Mouse (Mus musculus) cerebellum, postnatal 4 days (tissue): ENCODE data around the gene Maff.
A peak's percentile ranks its signal among the peaks of the same experiment; 100 is the strongest.

ENCODE experiments used
- DNase-seq, 2 experiments: peaks; one replicate each; pipeline ENCODE4 v3.0.0; 2022; ENCODE audit warnings: low spot score in 2 of 2, mixed read lengths in 1 of 2

The Maff gene

GRCm38 (mm10) chr15:79393101-79393500 lies 46.7 kb downstream of the Maff start:
- DNase-seq, result no peak

- no peak for DNase-seq
These were observed 48.4 kb downstream of the Maff start for GRCm38 (mm10) chr15:79394842-79395241.

GRCm38 (mm10) chr15:79395281-79395680 lies 48.9 kb downstream of the Maff start:
- no peak for DNase-seq

GRCm38 (mm10) chr15:79396736-79397135 lies 50.3 kb downstream of the Maff start:
- DNase-seq, result no peak

- DNase-seq, result no peak
These were observed 53.0 kb downstream of the Maff start for GRCm38 (mm10) chr15:79399231-79400052.

GRCm38 (mm10) chr15:79400134-79400974 lies 53.9 kb downstream of the Maff start:
- DNase-seq, result no peak

- DNase-seq, result no peak
These were observed 54.5 kb downstream of the Maff start for GRCm38 (mm10) chr15:79400975-79401365.

- DNase-seq, result no peak
These were observed 55.8 kb downstream of the Maff start for GRCm38 (mm10) chr15:79402176-79402575.

- DNase-seq, result peak; percentile 69 to 88
These were observed 56.7 kb downstream of the Maff start, which contains the start of gene Tmem184b for GRCm38 (mm10) chr15:79402836-79403762. Gene Tmem184b, minus strand, starts transcription at chr15:79403569.

GRCm38 (mm10) chr15:79403763-79404210 lies 57.4 kb downstream of the Maff start:
- no peak for DNase-seq

- DNase-seq, result no peak
These were observed 57.9 kb downstream of the Maff start for GRCm38 (mm10) chr15:79404277-79404676.

GRCm38 (mm10) chr15:79406564-79406963 lies 60.1 kb downstream of the Maff start:
- no peak for DNase-seq
